32 mouse cellular contexts compared by ENCODE assay signal in the genomic region with DNA sequence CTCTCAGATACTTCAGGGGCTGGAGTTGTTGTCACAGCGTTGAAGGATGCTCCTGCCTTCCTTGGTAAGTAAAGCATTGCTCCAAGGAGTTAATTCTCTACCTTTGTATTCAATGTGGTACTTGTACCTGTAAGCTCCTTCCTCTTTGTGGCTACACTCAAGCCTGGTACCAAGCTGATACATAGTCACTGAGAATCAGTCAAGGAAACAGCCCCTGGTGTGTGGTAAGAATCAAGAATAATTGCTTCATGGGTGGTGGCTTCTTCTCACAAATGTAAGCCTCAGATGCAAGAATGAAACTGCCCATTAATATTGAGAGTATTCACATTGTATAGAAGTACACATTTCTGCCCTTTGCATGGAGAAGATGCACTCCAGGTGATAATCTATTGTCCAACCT. TPM values are rescaled to one million over a fixed set of nuclear protein-coding genes. Genes with fewer than 3 reads are reported as not detected.
"Had no signal": no experiment of that assay in that cellular context is flagged by ENCODE, and none has a peak within 500 bp of the region (broad histone marks: within the 10 kb centered on the region; RNA-seq: fewer than 3 reads in every experiment).

No protein-coding gene starts in this region.

- H3K9ac ChIP-seq: heart, embryonic 12.5 days; hindbrain, embryonic 13.5 days; hindbrain, embryonic 15.5 days; limb, embryonic 12.5 days; liver, embryonic 13.5 days had no signal

- H3K4me1 ChIP-seq: hindbrain, embryonic 10.5 days; hindbrain, embryonic 13.5 days; hindbrain, embryonic 15.5 days; limb, embryonic 10.5 days; limb, embryonic 12.5 days had no signal

- H3K27me3 ChIP-seq: heart, embryonic 12.5 days; hindbrain, embryonic 13.5 days; hindbrain, embryonic 15.5 days; limb, embryonic 12.5 days; liver, embryonic 13.5 days had no signal

- DNase-seq: gastrocnemius, postnatal 14 days; gastrocnemius, postnatal 36 days; heart, adult 2 months; heart, postnatal 10 days; heart, postnatal 4 days; kidney, adult 11 months; kidney, adult 8-10 months; kidney, postnatal 10 days; kidney, postnatal 25 days; layer of hippocampus, adult 9-11 months; layer of hippocampus, postnatal 36 days; liver; liver, embryonic 13.5 days had no signal

- ATAC-seq: hindbrain, postnatal 0 days; intestine, embryonic 16.5 days had no signal

- H3K4me3 ChIP-seq: heart, adult 2 months; heart, embryonic 12.5 days; hindbrain, embryonic 10.5 days; hindbrain, embryonic 13.5 days; hindbrain, embryonic 15.5 days; left cerebral cortex, adult 2 months; limb, embryonic 10.5 days; limb, embryonic 12.5 days; liver, embryonic 13.5 days had no signal

- H3K36me3 ChIP-seq: heart, embryonic 12.5 days; hindbrain, embryonic 10.5 days; hindbrain, embryonic 13.5 days; hindbrain, embryonic 15.5 days; limb, embryonic 10.5 days; limb, embryonic 12.5 days; liver, embryonic 13.5 days had no signal

- H3K9me3 ChIP-seq: heart, embryonic 12.5 days; hindbrain, embryonic 10.5 days; hindbrain, embryonic 13.5 days; hindbrain, embryonic 15.5 days; limb, embryonic 10.5 days; limb, embryonic 12.5 days; liver, embryonic 13.5 days had no signal

- H3K27ac ChIP-seq: heart, adult 2 months; hindbrain, embryonic 10.5 days; hindbrain, embryonic 13.5 days; hindbrain, embryonic 15.5 days; hindbrain, postnatal 0 days; left cerebral cortex, adult 2 months; limb, embryonic 10.5 days; limb, embryonic 12.5 days; liver, embryonic 13.5 days had no signal

- H3K4me2 ChIP-seq: heart, embryonic 12.5 days; hindbrain, embryonic 13.5 days; hindbrain, embryonic 15.5 days; limb, embryonic 12.5 days; liver, embryonic 11.5 days; liver, embryonic 13.5 days had no signal

RNA-seq across cellular contexts. Expression of gene Gcsam, which starts 5.8 kb away (rescaled TPM):
- total RNA-seq: gastrocnemius, adult 8-10 months; heart, postnatal 25 days; hindbrain, postnatal 0 days; layer of hippocampus, adult 18-20 months; layer of hippocampus, adult 8-10 months; layer of hippocampus, postnatal 14 days; layer of hippocampus, postnatal 36 days; left cerebral cortex, adult 2 months; left cerebral cortex, postnatal 14 days; left cerebral cortex, postnatal 36 days had no signal
- polyA plus RNA-seq: hindbrain, embryonic 13.5 days; hindbrain, embryonic 15.5 days; hindbrain, postnatal 0 days; limb, embryonic 10.5 days had no signal

RNA-seq across cellular contexts. Expression of gene BC016579, which starts 37.9 kb away (rescaled TPM):
- total RNA-seq: gastrocnemius, adult 18-20 months; gastrocnemius, adult 8-10 months; gastrocnemius, postnatal 14 days; gastrocnemius, postnatal 36 days; heart, adult 2 months; heart, postnatal 10 days; heart, postnatal 25 days; heart, postnatal 4 days; hindbrain, postnatal 0 days; layer of hippocampus, postnatal 14 days had no signal
- polyA plus RNA-seq: heart, adult 2 months; heart, embryonic 14.5 days; hindbrain, embryonic 10.5 days; hindbrain, embryonic 13.5 days; hindbrain, embryonic 15.5 days; hindbrain, postnatal 0 days; limb, embryonic 10.5 days had no signal
